Mouse (Mus musculus) cerebellum, adult 18-20 months (tissue): ENCODE results near the gene Bfsp2.
"Not testable (repeated sequence)": the region's sequence is repeated elsewhere in the genome, so short reads cannot be mapped to it uniquely, and the experiment has no call there.

Experiments used
- DNase-seq, 2 experiments: peaks; one replicate each; pipeline ENCODE4 v3.0.0; 2021

Gene Bfsp2

DNA sequence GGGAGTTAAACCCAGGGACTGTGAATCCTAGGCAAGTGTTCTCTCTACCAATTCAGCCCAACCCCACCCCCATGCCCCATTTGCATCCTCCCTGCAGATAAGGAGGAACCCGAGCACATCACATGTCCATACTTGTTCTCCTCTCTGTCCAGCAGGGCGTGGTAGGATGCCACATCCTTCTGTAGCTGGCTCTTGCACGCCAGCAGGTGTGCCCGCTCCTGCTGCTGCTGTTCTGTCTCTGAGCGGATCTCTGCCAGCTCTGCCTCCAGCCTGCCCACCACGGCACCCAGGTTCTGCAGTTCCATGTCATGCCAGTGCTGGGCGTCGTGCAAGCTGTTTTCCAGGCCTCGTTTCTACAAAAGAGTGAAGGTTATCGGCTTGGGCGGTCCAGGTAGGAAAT lies 53.8 kb downstream of the Bfsp2 start:
- DNase-seq = no peak

DNA sequence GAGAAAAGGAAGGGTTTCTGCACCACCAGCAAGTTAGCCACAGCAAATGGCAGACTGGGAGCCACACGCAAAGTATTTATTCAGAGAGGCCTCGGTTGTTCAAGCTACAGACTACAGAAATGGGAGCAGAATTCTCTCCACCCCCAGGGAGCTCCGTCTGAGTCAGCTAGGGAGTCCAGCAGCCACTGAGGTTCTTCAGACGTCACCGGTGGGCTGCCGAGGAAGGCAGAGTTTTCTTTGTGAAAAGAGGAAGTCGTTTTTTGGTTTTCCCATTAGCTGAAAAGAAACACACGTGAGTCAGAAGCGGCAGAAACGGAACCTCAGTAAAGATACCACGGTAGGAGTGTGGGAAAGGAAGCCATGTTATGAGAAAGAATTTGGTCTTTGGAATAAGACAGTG lies 55.4 kb downstream of the Bfsp2 start:
- no peak for DNase-seq

DNA sequence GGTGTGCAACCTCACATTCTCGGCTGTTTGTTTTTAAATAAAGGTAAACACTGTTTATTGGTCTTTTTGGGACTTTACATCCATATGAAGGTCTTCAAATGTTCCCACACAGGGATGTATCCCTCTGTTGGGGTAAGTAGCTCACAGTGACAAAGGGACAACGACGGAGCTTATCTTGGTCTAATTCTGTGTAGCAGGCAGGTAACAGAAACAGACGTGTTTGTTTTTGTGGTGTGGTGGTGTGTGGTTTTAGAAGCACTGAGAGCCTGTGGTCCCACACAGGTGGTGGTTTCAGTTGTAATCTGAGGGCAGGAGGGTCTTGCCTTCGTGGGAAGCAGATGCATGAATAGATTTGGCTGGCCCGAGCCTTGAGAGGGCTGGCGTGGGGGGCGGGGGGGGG lies 56.3 kb downstream of the Bfsp2 start:
- no peak for DNase-seq

- no peak for DNase-seq
These were observed 56.8 kb downstream of the Bfsp2 start for GRCm38 (mm10) chr9:103423384-103423783.

- peak; percentile 14 for DNase-seq
These were observed 57.4 kb downstream of the Bfsp2 start for GRCm38 (mm10) chr9:103422847-103423246.

DNA sequence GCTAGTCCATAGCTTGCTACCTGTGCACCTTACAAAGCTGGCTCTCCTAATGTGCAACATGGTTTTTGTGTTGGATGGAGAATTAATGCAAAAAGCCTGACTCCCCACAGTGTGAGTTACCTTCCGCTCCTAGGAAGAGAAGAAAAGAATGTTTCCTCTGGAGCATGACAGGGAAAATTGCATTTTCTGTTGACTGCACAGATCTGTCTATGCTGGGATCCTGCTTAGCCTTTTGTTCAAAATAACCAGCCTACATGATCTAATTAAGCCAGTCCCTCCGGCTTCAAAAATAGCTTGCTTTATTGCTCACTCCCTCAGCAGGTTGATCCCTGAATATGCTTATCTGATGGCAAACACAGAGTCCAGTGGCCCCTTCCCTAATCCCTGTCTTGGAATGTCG lies 59.4 kb downstream of the Bfsp2 start:
- no peak for DNase-seq

DNA sequence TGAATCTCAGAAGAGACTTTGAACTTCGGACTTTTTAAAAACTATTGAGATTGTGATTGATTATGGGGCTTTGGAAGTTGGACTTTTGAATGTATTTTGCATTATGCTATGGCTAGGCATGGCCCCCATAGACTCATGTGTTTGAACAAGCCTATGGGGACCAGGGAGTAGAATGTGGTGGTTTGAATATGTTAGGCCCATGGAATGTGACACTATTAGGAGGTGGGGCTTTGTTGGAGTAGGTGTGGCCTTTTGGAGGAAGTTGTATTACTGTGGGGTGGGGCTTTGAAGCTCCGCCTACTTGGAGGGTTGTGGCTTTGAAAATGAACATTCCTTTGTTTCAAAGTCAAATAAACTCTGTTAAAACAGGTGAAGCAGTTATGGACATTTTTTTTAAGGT lies 61.4 kb downstream of the Bfsp2 start:
- DNase-seq = no peak

DNA sequence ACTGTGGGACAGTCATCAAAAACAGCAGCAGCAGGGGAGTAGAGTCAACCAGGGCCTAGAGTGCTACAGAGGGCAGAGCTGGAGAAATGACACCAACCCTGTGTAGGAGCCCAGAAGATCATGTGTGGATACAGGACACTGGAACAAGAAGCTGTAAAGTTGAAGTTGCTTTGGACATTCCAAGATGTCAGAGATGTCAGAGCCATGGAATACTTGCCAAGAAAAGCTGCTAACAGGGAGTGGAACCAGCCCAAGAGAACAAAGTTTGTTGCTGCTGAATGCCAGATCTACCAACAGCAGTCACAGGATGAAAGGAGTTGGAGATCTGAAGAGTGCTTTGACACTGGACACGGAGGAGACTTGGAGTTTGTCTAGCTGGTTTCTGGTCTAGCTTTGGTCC lies 62.0 kb downstream of the Bfsp2 start:
- DNase-seq = not testable (repeated sequence)

- no peak for DNase-seq
These were observed 66.8 kb downstream of the Bfsp2 start for GRCm38 (mm10) chr9:103413457-103413856.

DNA sequence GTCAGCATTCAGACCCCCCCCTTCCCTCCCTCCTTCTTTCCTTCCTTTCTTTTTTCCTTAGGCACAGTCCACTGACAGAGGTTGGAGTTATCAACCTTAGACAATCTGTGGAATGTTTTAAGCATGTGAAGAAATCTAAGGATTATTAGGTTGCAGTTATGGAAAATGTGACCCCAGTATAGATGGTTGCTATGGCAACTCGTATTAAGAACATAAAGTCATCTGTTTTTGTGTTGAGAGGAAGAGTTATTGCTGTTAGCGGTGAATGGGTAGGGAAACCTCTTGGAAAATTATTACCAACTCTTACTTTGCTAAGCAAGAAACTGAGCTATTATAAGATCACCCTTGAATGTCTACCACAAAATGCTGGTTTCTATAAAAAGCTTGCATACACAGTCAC lies 71.1 kb downstream of the Bfsp2 start:
- DNase-seq = no peak

GRCm38 (mm10) chr9:103408136-103408777 lies 72.0 kb downstream of the Bfsp2 start:
- peak in 1 of 2 experiments; percentile 5 for DNase-seq

DNA sequence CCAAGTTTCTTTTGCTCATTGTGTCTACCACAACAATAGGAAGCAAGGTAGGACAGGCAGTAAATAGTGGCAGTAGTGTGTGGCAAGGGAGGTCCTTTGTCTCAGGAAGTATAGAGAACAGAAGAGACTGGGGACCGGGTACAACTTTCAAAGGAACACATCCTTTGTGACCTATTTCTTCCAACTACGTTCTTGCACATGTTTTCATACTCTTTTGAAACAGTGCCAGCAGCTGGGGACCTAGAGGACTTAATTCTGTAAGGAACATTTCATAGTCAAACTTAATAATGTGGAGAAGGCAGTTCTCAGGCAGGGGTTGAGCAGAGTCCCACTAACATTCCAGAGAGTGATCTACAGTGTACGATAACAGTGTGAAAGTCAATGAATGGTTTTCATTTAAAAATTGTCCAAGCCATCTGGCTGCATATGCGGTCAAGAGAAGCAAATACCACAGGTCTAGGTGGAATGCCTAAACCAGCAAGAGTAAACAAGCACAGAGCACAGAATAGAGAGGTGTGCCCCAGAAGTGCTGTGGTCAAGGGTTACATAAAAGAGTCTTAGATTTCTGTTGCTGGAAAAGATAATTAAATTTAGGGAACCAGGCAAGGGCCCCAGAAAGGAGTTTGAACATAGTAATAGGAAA lies 76.8 kb downstream of the Bfsp2 start:
- no peak for DNase-seq

- no peak for DNase-seq
These were observed 81.6 kb downstream of the Bfsp2 start for GRCm38 (mm10) chr9:103398509-103399157.

- DNase-seq = no peak
These were observed 87.0 kb downstream of the Bfsp2 start for GRCm38 (mm10) chr9:103393256-103393655.

DNA sequence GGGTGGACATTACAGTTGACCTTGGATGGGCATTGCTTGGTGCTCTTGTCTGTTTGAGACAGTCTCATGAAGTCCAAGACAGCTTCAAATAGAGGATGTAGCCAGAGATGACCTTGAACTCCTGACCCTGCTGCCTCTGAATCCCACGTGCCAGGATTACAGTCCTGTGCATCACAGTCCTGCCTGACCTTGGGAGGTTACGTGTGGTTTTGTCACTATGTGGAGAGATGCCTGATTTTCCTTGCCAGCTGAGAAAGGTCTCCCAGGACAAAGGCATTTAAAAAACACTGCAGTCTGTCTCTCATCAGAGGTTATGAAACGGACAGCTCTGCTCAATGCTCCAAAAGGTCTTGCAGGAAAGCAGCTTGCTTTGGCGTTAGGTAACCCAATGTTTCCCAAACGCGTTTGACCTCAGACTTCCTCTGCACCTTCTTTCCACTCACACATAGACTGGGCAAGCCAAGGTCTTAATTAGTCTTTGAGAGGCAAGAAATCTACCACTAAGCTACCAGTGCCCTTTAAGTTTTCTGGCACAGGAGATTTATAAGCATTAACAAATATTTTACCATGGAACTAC lies 88.3 kb downstream of the Bfsp2 start:
- DNase-seq = no peak

DNA sequence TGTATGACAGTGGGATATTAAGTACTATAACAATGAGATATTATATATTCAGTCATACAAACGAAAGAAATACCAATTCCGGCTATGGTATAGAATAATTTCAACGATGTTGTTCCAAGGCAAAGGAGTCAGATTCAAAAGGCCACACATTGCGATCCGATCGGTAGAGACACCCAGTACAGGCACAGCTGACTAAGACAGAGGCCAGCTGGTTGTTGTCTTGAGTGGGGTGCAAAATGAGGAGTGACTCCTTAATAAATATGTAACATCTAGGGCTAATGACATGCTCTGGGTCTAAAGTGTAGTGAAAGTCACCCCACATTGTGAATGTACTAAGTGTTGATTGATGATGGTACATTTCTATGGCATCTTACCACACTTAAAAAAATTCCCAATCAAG lies 91.0 kb downstream of the Bfsp2 start:
- DNase-seq = no peak

DNA sequence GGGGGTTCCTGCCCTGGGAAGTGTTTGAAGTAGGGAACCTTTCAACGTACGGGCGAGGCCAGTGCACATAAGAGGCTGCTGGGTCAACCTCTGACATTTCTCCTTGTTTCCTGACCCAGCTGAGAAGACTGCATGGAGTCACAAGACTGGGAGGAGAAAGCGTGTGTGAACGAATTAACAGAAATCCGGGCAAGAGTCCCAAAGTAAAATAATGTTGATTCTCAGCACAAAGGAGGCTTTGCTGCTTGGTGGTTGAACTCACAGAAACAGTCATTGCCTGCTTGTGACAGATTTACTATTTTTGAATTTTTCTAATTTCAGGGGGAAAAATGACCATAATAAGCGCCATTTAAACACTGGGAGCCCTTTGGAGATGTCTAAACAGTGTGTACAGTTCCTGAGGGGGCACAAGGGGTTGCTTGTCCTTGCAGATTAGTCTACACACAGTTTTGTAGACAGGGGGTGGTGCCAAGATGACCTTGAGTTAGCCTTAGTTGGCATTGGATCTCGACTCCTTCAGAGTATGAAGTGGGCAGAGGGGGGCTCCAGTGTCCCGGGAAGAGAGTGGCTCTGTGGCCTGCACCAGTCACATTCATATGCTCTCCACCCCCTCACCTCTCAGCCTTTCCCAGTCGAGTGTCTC lies 93.1 kb downstream of the Bfsp2 start:
- no peak for DNase-seq

DNA sequence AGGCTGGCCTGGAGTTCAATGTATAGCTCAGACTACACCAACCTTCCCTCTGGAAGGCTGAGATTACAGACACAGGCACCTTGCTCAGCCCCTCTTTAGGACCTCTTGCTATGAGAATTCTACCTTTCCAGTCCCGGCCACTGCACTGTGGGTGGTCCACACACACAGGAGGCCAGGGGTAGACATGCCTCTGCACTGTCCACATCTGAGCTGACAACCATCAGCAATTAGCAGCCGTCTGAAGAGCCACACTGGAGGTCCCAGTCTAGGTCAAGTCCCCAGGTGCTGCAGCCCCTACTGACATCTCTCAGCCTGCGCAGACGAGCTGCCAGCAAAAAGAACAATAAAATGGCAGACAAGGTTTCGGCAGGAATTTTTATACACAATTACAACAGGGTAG lies 93.6 kb downstream of the Bfsp2 start:
- DNase-seq = no peak

DNA sequence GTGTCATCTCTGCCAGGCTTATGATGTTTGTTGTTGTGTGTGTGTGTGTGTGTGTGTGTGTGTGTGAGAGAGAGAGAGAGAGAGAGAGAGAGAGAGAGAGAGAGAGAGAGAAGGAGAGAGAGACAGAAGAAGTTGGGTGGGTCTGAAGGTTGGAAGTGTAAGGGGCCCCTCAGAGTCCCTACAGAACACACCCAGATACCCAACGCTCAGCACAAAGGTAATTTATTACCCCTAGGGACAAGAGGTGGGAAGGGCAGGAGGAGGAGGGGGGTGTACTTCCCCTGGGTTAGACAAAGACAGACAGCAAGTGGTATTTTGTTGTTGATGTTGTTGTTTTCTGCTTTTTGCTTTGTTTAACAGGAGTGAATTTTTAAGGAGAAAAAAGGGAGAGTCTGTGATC lies 94.6 kb downstream of the Bfsp2 start:
- no peak for DNase-seq

GRCm38 (mm10) chr9:103384141-103384796 lies 96.0 kb downstream of the Bfsp2 start:
- DNase-seq = no peak

GRCm38 (mm10) chr9:103383576-103383975 lies 96.6 kb downstream of the Bfsp2 start:
- DNase-seq = no peak

DNA sequence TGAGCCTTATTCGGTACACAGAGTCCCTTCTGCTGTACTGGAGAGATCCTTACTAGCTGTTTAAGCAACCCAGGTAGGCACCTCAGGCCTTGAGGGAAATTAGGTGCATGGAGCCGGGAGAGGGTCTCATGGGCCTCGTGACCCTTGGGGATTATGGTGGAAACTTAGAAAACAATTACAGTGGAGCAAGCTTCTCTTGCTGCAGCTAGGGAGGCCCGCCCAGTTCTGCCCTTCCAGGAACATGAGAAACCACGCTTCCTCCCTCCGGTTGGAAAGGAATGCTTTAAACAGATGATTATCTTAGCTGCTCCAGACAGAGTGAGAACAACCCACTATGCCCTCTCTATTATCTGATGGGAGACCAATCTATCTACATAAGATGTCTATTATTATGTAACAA lies 97.2 kb downstream of the Bfsp2 start:
- no peak for DNase-seq

GRCm38 (mm10) chr9:103380566-103380965 lies 99.7 kb downstream of the Bfsp2 start:
- no peak for DNase-seq
